ENCODE assay signal across 22 mouse cellular contexts in genomic region chr10:84363833-84364232, GRCm38 (mm10).
A peak's percentile ranks its signal among the peaks of the same experiment; 100 is the strongest.
DNase-seq lines count a peak whose midpoint lies in the region; ATAC-seq and TF ChIP-seq lines count a peak whose summit lies in the region.
"Had no signal": no experiment of that assay in that cellular context is flagged by ENCODE, and none has a peak within 500 bp of the region (broad histone marks: within the 10 kb centered on the region; RNA-seq: fewer than 3 reads in every experiment).

No protein-coding gene starts in this region.

- no peak overlapping the region for H3K4me2 ChIP-seq in lung, postnatal 0 days (replicated peaks; ENCODE audit: low read depth, low read length)
- H3K4me2 ChIP-seq: embryonic facial prominence, embryonic 13.5 days; forebrain, embryonic 13.5 days; forebrain, embryonic 15.5 days had no signal

- no peak overlapping the region for H3K9ac ChIP-seq in lung, postnatal 0 days (replicated peaks; ENCODE audit: low read depth)
- H3K9ac ChIP-seq: embryonic facial prominence, embryonic 13.5 days; forebrain, embryonic 13.5 days; forebrain, embryonic 15.5 days; forebrain, postnatal 0 days had no signal

- no peak for ATAC-seq in lung, postnatal 0 days
- ATAC-seq: activated CD4-positive, CD25-positive, alpha-beta regulatory T cell, adult 4 months; CD4-positive, CD25-positive, alpha-beta regulatory T cell, adult 4 months; forebrain, embryonic 13.5 days; forebrain, embryonic 15.5 days; forebrain, postnatal 0 days; Patski had no signal

- H3K4me3 ChIP-seq in lung, postnatal 0 days (ENCODE audit: low read depth, low read length) = no peak overlapping the region
- H3K4me3 ChIP-seq: embryonic facial prominence, embryonic 13.5 days; forebrain, embryonic 13.5 days; forebrain, embryonic 15.5 days had no signal

- peak; percentile 2 for DNase-seq in cerebellum, adult 9-11 months
- no peak for DNase-seq in cerebellum, adult 18-20 months
- peak; percentile 51 for DNase-seq in lung, postnatal 0 days (ENCODE audit: low spot score)
- DNase-seq in lung, postnatal 25 days (ENCODE audit: low spot score) = no peak
- DNase-seq in testis, postnatal 10 days (ENCODE audit: low spot score) = peak; percentile 3
- no peak for DNase-seq in testis, postnatal 14 days (ENCODE audit: low spot score)
- DNase-seq: adrenal gland, adult 8-10 months; adrenal gland, postnatal 14 days; adrenal gland, postnatal 36 days; B cell, adult 2 months; cerebellum, adult 11-12 months; cerebellum, adult 8-10 months; cerebellum, postnatal 10 days; forebrain, postnatal 0 days had no signal

- no peak overlapping the region for H3K27ac ChIP-seq in lung, postnatal 0 days (ENCODE audit: low read length)
- H3K27ac ChIP-seq: embryonic facial prominence, embryonic 13.5 days; forebrain, embryonic 13.5 days; forebrain, embryonic 15.5 days had no signal

- H3K27me3 ChIP-seq in lung, postnatal 0 days (replicated peaks; ENCODE audit: insufficient read depth, low read length) = no peaks in the 10 kb centered on the region
- H3K27me3 ChIP-seq: CH12.LX; embryonic facial prominence, embryonic 13.5 days; forebrain, embryonic 13.5 days; forebrain, embryonic 15.5 days; Patski had no signal

- no peaks in the 10 kb centered on the region for H3K9me3 ChIP-seq in lung, postnatal 0 days (ENCODE audit: low read length)
- H3K9me3 ChIP-seq: embryonic facial prominence, embryonic 13.5 days; forebrain, embryonic 13.5 days; forebrain, embryonic 15.5 days had no signal

- no peaks in the 10 kb centered on the region for H3K36me3 ChIP-seq in lung, postnatal 0 days (ENCODE audit: insufficient read depth, low read length)
- H3K36me3 ChIP-seq: embryonic facial prominence, embryonic 13.5 days; forebrain, embryonic 15.5 days; G1E had no signal

- WGBS in lung, postnatal 0 days = 74% methylated on average over 7 of the region's 7 CpGs

- TF ChIP-seq CTCF in lung, postnatal 0 days (IDR thresholded peaks at IDR 0.05) = no peak

- no peak for TF ChIP-seq EP300 in lung, postnatal 0 days (IDR thresholded peaks at IDR 0.05)

- H3K4me1 ChIP-seq in lung, postnatal 0 days (ENCODE audit: insufficient read depth, low read depth, low read length) = peaks cover 5% of the 10 kb centered on the region
- H3K4me1 ChIP-seq: forebrain, embryonic 13.5 days; forebrain, embryonic 15.5 days had no signal

Comparison
In these comparisons a context has a peak if more than half of its experiments do, and no peak if none do; other contexts are left out.
1. DNase-seq: peak in cerebellum, adult 9-11 months (single experiment), lung, postnatal 0 days (single experiment) and testis, postnatal 10 days (single experiment); none in cerebellum, adult 18-20 months (0 of 2), lung, postnatal 25 days (single experiment) and testis, postnatal 14 days (single experiment).